Mouse (Mus musculus) adipocyte (in vitro differentiated cells): ENCODE data around the gene Stt3b.
A peak's percentile ranks its signal among the peaks of the same experiment; 100 is the strongest.

ENCODE experiments used
- DNase-seq: peaks from one replicate; pipeline ENCODE4 v3.0.0-alpha.2; 2016; ENCODE audit warnings: low spot score

Gene Stt3b

DNA sequence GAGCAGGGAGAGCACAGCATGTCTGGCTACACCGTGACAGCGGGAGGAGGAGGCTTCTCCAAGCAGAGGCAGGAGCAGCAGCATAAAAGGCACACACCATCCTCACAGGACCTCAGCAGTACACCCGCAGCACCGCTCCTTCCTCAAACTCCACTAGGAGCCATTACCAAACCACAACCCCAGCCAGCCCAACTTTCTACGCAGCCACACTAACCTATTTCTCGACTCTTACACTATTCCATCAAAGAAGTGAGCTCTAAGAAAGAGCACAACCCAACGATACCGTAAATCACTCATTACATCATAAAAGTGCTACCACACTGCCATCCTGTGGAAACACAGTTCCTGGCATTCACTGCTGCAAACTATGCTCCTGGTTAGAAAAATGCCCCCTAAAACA, 48.8 kb downstream of the Stt3b start:
- DNase-seq, result peak; percentile 33

GRCm38 (mm10) chr9:115260464-115260863, 49.8 kb downstream of the Stt3b start:
- no peak for DNase-seq

GRCm38 (mm10) chr9:115259866-115260265, 50.4 kb downstream of the Stt3b start:
- no peak for DNase-seq

GRCm38 (mm10) chr9:115257733-115258286, 52.4 kb downstream of the Stt3b start:
- DNase-seq, result no peak

GRCm38 (mm10) chr9:115249145-115249544, 61.1 kb downstream of the Stt3b start:
- DNase-seq, result no peak

DNA sequence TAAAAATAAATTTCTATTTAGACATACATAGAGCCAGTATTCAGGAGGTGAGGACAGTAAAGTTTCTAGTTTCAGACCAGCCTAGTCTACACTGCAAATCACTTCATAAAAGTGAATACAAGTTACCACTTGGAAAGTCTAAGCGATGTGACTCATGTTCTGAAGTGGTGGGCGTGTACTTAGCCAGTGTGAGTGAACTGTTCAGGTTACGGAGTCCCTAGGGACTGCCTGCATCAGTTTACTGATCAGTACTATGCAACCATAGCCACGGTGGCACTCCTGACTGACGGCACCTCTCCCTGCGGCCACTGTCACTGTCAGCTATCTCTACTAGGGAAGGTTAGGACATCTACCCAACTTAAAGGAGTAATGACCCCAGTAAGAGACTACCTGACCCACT, 65.1 kb downstream of the Stt3b start:
- DNase-seq, result no peak

DNA sequence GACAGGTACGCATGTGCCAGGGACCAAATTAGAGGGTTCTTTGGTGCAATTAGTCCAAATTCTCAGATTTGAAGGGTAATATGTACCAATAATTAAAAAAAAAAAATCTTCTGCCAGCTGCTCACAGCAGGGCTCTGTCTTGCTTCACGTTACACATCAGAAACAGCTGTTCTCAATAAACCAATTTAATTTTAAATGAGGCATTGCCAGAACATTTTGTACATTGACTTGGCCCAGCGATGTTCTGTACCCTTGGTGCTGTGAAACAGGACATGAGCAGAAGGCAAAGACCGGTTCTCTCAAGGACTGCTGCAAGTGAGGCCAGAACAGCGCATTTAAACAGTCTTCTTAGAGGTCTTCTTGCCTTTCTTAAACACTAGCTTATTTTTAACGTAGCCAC, 66.6 kb downstream of the Stt3b start:
- peak; percentile 12 for DNase-seq

DNA sequence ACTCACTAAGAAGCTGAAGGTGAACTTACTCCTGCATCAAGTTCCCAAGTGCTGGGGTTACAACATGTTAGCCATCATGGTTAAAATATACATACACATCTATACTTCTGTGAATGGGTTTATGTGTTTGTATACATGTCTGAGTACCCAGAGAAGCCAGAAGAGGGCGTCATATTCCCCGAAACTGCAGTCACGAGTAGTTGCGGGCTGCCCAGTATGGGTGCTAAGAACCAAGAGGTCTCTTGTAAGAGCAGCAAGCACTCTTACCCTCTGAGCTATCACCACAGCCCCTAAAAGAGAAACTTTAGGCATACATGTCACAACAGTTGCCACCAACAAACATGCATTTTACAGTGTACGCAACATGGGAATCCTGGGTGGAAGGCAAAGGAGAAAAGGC, 70.4 kb downstream of the Stt3b start:
- DNase-seq, result no peak

DNA sequence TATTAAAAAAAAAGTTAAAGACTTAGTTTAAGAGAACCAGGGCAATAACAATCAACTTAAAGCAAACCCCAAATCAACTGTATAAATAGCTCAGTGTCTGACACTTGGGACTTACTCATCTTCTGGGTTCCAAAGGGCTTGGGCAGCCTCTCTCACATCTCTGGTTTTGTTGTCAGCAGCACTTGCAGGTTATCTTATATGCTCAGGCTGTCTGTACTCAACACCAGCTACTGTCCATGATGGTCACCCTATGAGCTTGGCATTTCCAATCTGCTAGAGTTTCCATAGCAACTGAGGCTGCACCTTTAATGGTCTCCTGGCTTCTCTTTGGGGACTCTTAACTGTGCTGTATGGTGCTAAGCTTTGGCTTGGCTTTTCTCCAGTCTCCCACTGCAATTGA, 72.3 kb downstream of the Stt3b start:
- DNase-seq, result no peak

DNA sequence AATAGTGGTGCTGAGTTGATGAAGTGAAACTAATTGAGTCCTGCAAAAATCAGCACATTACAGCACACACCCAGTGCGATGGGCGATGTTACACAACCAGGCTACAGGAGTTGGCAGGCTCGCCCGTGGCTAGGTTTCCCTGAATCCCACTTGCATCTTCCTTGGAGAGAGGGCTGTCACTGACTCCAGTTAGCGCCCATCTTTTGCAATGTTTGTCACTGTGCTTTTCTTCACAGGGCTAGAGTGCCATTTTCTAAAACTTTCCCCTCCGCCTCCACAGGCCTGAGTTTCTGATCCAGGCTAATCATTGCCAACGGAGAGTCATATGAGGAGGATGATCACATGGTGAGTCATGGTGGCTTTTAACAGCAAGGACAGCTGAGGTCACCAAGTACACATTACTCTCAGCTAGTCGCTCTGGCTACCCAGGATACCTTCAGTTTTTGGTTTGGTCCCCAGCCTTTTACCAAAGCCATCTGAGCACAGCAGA, 73.8 kb downstream of the Stt3b start:
- DNase-seq, result peak; percentile 34

- DNase-seq, result no peak
Observed at GRCm38 (mm10) chr9:115234561-115234960, 75.7 kb downstream of the Stt3b start.

GRCm38 (mm10) chr9:115233721-115234120, 76.5 kb downstream of the Stt3b start:
- DNase-seq, result no peak

DNA sequence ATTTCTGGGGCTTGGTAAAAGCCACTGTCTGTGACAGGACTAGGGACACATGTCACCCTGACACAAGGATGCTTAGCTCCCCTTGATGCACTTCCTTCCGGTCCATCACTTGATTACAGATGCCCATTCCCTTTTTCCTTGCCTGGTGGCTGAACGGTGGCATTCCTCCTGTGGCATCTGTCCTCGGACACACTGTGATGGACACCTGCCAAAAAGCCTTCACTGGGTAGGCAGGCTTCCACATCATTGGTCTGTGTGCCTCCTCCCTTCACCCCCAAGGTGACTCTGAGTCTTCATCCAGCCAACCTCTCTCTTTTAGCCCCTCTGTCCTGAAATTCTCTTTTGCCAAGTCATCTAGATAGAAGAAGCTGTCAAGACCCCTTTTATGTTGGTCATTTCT, 78.7 kb downstream of the Stt3b start:
- DNase-seq, result no peak

DNA sequence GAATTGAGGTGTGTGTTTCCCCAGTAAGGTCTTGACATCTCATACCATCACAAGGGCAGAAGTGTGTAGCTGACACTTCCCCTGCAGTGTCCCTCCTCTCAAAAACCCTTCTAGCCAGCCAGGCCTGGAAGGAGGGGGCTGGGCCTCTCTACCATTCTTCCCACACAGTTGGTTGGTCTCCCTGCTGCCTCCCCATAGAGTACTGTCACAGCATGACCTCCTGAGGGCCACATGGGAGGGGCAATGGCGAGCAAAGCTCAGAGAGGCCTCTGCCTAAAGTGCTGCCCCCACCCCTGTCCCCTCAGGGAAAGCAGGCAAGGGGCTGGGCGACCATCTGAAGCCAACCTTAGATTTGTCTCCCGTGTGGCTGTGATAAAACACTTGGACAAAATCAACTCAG, 80.1 kb downstream of the Stt3b start:
- DNase-seq, result no peak

GRCm38 (mm10) chr9:115229676-115230075, 80.5 kb downstream of the Stt3b start:
- no peak for DNase-seq

- DNase-seq, result no peak
Observed at GRCm38 (mm10) chr9:115229145-115229544, 81.1 kb downstream of the Stt3b start.

DNA sequence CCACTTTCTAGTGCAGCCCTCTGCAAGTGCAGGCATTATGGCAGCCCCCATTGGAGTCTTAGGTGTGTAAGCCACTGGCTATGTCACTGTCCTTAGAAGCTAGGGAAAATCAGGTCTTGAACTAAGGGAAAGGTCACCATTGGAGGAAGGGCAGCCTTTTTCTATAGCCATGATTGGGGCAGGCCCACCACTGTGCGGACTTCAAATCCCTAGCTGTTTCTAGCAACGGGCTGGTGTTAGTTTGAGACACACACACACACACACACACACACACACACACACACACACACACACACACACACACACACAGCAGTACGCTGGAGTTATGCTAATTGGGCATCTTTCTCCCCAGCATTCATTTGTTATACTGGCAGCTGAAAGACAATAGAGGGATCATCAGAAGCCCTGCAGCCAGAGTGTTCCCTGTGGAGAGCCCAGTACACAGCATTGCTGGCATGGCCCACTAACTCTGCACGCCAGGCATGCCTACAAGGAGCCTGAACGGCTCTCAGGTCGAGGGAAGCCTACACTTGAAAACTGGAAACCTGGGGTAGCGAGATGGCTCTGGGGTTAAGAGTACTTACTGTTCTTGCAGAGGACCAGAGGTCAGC, 85.4 kb downstream of the Stt3b start:
- no peak for DNase-seq

DNA sequence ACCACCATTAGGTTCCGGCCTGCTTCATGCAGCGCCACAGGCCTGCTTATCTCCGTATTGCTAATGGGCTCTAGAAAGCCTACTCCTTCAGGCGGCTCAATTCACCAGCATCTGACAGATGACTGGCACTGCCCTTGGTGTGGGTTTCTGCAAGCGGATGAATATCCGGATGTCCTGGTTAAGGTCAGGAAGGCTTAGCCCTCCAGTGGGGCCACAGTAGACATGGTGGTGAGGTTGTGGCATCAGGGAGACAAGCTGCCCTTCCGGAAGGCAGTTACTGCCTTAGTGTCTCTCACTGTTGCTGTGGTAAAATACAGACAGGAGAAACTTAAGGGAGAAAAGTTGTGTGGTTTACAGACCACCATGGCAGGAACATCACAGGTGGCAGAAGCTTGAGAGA, 89.0 kb downstream of the Stt3b start:
- DNase-seq, result no peak

GRCm38 (mm10) chr9:115220466-115220865, 89.8 kb downstream of the Stt3b start:
- DNase-seq, result peak; percentile 61

DNA sequence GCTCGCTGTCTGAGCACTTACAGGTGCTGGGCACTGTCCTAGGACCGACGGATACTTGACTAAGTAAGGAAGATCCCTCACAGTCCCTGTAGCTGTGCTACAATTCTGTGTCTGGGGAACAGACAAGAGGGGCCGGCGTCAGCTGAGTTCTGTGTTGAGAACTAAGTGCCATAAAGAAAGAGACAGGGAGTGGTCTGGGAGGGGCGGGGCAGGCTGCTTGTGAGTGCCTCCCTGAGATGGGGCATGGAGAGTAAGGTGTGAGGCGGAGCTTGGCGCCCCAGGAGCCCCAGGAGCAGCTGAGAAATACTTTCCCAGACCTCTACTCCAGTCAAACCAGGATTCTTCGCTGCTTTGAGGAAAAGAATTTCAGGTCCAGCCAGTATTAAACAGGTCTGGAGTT, 92.2 kb downstream of the Stt3b start:
- DNase-seq, result no peak

DNA sequence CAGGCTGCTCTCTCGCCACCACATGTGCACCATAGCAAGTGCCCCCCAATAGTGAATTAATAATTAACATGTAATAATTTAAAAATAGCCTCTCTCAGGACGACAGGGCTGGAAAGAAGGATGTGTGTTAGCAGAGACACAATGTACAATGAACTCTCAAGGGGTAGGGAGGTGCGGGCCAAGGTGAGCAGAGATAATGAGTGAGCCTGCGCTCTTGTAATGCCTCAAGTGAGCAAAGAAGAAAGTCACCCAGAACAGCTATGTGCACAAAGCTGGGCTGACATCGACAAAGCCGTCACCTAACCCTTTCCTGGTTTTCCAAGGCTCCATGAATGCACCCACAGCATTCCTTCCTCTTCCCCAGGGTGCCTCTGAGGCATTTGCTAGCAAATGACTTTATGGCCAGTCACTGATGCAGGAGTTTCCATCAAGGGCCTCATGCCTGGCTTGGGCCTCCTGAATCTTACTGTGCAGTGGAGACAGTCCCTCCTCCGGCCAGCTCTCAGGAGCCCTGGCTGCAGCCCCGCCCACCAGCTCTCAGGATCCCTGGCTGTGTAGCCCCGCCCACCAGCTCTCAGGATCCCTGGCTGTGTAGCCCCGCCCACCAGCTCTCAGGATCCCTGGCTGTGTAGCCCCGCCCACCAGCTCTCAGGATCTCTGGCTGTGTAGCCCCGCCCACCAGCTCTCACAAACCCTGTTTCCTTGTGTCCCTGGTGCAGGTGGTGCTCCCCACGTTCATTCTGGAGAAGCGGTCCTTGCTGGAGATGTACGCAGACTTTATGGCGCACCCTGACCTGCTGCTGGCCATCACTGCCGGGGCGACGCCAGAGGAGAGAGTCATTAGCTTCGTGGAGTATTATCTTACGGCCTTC, 94.2 kb downstream of the Stt3b start:
- DNase-seq, result no peak

DNA sequence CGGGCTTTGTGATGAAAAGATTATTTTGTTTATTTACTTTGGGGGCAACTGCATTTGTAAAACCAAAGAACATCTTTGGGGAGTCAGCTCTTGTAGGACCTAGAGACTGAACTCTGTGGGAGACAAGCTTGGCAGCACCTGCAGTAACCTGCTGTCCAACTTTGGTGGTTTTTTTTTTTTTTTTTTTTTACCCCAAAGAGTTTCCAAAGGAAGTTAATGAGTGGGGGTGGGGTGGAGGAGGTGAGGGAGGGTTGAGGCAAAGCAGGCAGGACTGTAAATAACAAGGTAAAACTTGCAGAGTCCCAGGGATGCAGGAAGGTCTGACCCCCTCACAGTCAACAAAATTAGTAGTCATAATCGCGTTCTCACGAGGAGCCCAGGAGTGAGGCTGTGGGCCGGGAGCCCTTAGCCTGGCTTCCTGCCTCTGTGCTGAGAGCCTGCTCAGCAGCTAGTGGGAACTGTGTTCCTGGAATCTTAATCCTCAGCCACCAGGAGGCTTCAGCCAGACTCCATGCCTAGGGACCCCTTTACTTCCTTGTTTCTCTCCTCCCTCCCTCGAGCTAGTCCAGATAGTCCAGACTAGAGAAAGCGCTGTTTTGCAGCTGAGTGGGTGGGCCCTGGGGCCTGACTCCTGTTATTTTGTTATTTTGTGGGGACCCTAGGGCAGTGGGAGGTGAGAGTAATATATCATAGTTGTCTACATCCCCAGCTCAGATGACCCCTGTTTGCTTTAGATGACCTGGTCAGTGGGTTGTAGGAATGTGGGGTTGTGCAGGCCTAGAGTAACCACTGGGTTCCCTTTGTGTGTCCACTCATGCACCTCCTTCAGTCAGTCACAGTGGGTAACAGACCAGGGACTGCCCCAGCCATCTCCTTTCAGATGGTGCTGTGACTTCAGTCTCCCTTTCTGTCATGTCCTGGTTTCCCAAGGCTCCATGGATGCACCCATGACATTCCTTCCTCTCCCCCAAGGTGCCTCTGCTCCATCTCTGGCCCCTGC, 95.3 kb downstream of the Stt3b start:
- DNase-seq, result no peak
